Mouse (Mus musculus) lung, postnatal 10 days (tissue): ENCODE data around the gene Naa38.

Experiments
- DNase-seq: peaks from one replicate; pipeline ENCODE4 v3.0.0; 2021

The Naa38 gene

DNA sequence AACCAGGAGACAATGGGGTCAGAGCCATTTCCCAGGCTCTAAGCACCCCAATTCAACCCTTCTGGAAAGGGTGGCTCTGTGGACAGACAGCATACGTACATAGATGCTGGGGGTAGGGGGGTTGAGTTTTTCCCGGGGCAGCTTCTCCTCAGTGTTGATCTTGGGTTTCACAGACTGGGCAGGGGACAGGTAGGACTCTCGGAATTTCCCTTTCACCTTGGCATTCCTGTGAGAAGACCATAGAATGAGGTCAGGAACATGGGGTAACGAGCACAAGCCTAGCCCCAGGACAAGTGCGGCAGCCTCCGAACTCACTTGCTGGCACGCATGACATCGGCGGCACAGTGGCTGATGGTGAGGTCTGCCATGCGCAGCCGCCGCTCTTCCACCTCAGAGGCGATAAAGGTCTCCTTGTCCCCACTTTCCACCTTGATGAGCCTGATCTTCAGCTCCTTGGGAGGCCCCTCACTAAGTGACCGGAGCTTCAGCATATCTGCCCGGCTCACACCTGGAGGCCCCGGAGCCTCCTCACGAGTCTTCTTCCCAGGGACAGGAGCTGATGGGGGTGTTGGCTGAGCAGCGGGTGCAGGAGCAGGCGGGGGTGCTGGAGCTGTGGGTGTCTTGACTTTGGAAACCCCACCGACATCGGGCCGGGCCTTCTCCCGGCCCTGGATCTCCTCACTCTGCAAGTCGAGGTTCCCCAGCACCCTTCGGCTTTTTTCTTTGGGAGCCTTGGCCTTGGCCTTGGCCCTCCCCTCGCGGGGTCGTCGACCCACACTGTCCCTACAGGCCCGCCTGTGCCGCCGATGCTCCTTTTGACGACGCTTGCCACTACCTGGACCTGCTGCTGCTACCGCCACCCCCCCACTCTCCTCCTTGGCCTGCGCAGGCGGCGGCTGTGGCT lies 8.7 kb downstream of the Naa38 start:
- peak; percentile 21 for DNase-seq

DNA sequence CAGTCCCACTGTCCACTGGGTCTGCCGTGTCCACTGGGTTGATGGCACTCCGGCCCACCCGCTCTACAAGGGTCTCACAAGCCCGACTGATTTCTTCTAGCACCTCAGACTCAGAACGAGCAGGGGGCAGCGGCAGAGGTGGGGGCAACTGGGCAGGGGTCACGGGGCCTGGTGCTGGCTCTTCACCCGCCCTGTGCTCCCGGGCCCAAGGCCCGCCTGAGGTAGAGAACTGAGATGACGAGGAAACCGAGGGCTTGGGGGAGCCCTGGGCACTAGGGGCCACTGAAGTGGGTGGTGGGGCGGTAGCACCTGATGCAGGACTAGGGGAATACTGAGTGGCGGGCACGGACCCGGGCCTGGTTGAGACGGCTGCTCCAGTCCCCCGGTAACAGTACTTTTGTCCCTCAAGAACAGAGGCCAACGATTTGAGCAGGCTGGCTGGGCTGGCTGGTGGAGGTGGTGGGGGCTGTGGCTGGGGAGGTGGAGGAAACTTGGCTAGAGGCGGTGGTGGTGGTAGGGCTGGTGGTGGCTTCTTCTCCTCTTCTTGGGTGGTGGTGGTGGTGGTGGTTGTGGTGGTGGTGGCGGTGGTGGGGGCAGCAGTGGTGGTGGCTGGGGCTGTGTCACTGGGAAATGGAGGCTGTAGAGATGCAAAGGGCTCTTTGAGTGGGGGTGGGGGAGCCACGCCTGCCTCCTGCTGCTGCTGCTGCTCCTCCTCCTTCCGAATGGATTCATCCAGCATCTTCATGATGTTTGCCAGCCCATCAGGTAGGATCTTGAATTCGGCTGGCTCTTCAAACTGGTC lies 9.5 kb downstream of the Naa38 start:
- DNase-seq: no peak

DNA sequence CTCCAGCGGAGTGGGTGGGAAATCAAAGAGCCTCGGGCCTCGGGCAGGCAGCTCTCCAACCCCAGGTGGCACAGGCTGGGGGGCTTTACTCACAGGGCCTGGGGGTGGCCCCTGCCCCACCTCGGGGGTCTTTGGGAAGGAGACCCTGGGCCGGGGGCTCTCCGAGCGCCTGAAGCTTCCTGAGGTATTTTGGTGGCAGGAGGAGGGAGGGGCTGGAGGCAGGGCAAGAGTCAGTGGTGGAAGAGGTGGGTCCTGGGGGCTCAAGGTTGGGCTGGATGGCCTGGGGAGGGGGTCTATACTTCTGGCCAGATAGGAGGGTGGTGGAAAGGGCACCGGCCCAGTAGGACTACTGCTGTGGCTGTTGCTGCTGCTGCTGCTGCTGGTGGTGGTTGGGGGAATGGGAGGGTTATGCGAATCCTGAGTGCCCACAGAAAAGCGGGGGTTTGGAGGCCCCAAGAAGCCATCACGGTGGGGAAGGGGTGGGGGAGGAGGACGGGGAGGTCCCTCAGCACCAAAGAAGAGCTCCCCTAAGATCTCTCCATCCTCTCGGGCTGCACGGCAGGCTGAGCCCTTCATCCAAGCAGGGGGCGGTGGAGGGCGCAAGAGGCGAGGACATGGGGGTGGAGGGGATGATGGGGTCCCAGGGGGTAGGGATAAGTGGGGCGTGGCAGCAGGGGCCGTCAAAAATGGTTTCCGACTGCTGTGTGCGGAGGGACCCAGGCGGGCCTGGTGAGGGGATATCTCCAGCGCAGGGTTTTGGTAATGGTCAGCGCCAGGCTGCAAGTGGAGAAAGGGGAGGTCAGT lies 10.3 kb downstream of the Naa38 start:
- no peak for DNase-seq

DNA sequence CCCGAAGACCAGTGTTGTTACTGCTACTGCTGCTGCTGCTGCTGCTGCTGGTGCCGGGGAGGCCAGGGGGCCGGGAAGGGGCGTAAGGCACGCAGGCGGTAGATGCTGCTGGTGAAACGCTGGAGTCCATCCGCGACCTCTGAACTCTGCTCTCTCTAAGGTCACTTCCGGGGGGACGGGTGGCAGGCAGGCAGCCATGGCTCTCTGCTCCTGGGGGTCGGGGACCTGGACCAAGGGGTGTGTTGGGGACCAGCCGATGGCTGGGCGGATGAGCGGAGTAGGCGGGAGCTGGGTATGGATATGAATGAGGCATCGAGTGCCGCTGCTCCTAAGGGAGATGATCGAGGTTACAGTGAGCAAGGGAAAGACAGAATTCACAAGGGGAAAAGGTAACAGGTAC lies 11.0 kb downstream of the Naa38 start:
- no peak for DNase-seq

DNA sequence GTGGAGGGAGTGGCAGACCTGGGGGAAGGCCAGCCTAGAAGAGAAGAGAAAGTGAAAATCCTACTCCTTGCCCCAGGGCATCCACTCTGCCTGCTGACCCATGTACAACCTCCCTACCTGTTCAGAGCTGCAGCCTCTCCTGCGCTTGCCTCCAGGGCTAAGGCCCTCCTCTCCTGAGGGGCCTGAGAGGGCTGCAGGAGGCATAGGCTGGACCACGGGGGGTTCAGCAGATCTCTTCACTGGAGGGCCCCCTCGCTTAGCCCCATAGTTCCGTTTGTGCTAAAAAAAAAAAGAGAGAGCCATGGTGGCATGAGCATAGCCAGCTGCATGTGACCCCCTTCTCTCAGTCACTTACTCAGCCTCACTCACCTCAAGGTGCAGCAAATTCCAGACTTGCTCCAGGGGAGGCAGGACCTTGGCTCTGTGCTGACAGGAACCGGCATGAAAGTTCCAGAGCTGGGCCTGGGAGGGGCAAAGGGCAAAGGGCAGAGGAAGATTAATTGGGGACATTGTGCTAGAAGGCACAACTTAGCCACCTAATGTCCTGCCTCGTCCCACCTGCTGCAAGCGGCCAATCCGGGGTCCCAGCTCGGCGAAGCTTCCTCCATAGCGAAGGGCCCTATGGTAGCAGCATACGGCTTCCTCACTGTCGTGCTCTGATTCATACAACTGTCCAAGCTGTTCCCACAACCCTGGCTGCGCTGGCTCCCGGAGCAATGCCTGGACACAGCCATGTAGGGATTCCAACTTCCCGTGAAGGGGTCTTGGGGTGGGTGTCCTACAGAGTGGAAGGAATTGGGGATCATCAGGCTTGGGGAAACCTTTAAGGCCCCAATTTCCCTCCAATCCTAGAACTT lies 11.8 kb downstream of the Naa38 start:
- DNase-seq: no peak

DNA sequence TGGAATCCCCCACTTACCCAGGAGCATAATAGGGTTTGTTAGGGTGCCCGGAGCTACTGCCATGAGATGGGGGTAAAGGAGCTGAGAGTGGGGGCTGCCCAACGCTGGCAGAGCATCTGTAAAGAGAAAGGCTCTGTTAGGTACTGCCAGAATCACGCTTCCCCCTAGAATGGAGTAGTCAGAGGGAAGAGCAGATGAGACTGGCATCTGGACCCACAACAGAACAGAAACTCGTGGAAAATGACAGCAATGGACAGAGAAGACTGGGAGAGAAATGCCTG lies 12.4 kb downstream of the Naa38 start:
- DNase-seq: no peak

DNA sequence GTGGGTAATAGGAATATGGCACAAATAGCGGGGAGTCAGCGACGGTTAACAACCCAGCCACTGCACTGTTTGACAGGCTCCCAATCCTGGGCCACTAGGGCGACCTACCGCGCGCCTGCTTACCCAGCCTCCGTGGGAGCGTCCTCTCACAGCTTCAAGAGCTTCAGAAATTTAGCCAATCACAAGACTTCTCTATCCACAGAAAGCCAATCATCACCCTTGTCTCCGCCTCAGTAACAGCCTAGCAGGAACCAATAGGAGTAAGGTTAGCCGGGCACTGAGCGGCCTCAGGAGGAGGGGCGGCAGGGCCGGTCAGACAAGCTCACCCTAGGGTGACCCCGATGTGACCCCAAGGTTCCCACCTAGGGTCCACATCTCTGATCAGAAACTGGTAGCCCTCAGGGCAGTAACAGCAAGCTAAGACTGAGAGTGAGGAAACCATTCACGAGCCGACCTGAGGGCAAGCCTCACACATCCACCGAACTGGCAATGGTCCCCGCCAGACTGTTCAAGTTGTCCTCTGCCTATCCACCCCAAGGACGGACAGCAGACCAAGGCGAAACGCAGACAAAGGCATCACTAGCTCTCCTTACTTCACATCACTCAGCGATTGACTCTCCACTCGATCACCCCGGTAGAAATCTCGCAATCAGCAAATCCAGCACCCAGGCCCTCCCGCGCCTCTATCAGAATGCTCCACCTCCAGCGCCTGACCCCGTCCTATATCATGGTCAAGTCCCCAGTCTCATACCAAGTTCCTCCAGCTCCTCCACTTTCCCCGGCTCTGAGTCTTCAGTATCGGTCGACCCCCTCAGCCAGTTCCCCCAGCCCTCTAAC lies 13.5 kb downstream of the Naa38 start:
- DNase-seq: peak; percentile 87

DNA sequence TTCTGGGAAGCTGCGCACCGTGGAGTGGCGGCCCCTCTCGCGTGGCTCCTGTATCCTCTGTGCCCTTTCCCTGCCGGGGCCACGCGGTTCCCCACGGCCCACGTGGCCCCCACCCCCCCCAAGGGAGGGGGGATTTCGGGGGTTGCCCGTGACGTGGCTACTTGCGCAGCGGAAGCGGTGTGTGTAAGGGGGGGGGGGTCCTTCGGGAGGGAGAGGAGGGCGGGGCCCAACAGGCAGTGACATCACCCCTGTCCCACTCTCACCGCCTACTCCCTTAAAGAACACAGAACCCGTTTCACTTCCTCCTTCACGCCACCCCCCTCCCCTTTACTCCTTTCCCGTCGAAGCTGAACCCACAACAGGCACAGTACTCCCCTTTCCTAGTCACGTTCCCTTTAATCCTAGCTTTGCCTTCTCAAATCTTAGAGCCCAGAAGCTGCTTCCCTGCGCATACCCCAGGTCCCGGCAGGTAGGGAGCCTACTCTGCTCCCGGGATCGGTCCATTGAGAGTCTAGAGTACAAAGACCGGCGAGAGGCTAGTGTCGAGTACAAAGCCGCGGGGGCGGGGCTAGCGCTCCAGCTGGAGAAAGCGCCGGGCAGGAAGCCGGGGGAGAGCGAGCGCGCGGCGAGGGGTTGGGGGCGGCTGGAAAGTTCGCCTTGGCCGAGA lies 14.2 kb downstream of the Naa38 start:
- DNase-seq: peak; percentile 93

DNA sequence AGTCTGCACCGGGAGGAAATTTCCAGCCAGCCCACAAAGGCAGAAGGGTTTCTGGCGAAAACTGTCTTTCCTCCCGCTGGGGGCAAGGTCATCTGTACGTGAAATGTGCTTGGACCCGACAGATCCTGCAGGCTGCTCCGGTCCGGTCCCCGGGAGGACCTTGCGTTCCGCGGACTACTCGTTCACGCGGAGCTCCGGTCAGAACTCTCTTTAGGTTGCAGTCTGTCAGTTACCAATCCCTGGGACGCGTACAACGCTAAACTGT lies 14.7 kb downstream of the Naa38 start:
- no peak for DNase-seq

DNA sequence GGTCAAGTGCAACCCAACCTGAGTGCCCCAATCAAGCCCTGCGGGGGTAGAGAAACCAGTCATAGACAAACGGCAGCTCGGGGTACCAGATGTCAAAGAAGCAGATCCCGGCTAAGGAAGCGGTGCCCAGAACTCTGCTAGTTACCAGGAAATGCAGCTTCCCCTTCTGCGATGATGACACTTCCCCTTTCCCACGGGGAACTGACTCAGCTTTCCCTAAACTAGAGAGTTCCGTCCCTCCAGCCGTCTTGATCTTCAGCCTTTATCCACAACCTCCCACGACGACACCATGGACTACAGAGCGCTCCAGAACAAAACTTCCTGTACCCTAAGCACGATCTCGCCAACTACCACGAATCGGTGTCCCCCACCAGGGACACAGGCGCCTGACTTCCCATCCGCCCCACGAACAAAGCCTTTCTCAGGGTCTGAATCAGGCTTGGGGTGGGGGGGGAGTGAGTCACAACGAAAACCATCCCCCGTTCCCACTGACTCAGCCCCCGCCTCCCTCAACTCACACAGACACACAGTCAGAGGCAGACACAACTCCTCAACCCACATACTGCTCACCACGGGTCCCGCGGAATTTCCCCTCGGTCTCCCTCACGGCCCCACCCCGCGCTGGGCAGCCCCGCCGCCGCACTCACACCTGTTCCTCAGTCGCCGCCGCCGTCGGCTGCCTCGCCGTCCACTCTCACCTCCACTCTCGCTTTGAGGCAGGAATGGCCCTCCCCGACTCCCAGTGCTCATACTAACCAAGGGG lies 15.2 kb downstream of the Naa38 start:
- DNase-seq: peak; percentile 78

DNA sequence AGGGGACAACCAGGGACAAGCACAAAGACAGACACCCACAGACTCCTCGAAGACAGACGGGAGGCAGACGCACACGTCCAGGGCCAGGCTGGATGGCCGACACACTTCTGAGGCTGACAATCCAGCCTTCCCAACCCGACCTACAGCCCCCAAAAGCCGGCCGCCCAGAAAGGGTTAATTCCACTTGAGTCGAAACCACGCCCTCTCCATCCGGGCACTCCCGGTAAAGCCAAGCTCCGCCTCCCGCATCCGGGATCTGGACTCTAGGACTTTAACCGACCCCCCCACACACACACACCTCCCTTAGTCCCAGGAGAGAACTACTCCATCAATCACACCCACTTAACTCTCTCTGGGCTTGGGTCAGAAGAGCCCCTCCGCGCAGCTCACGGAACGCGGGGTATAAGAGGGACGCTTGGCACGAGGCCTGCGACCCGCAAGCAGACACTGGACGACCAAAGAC lies 15.8 kb downstream of the Naa38 start:
- peak; percentile 99 for DNase-seq

DNA sequence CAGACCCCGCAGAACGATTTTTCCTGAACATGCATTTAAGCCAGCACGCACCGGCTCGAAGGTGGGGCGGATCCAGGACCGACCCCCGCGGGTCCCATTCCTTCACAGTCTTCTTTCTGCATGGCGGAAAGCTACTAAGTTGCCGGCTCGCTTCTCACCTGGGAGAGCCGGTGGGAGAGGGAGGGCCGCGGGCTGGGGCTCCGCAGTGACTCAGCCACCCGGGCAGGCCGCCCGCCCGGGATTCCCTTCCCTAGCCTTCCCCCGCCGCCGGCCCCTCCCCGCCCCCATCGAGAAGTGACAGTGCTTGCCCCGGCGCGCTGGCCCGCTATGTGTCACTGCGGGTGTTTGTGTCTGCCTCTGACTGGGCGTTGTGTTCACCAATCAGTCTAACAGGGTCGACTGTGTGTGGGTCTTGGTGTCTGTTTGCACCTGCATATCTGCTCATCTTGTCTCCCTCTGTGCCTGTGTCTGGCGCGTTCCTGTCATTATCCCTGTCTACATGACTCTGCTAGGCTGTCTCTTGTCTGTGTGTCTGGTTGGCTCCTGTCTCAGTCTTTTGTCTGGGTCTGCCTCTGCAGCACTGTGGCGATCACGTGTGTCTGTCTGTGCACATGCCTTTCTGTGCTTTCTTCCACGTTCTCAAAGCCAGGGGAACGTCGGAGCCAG lies 16.4 kb downstream of the Naa38 start:
- DNase-seq: peak; percentile 86

DNA sequence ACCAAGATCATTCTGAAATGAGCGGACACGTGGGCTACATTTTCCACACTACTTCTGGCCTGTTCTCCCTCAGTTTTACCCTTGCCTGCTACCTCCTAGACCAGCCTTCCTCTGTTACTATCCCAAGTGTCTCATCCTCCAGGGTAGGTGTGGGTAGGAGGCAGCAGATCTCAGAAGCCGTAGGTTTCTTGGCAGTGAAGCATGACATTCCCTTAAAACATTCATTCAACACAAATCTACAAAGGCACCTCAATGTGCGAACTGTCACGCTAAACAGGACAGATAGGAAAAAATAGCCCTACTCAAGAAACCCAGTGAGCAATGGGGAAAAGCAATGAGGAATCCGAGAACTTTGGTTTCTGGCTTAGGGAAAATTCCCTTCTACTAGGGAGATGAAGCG lies 17.3 kb downstream of the Naa38 start:
- no peak for DNase-seq

DNA sequence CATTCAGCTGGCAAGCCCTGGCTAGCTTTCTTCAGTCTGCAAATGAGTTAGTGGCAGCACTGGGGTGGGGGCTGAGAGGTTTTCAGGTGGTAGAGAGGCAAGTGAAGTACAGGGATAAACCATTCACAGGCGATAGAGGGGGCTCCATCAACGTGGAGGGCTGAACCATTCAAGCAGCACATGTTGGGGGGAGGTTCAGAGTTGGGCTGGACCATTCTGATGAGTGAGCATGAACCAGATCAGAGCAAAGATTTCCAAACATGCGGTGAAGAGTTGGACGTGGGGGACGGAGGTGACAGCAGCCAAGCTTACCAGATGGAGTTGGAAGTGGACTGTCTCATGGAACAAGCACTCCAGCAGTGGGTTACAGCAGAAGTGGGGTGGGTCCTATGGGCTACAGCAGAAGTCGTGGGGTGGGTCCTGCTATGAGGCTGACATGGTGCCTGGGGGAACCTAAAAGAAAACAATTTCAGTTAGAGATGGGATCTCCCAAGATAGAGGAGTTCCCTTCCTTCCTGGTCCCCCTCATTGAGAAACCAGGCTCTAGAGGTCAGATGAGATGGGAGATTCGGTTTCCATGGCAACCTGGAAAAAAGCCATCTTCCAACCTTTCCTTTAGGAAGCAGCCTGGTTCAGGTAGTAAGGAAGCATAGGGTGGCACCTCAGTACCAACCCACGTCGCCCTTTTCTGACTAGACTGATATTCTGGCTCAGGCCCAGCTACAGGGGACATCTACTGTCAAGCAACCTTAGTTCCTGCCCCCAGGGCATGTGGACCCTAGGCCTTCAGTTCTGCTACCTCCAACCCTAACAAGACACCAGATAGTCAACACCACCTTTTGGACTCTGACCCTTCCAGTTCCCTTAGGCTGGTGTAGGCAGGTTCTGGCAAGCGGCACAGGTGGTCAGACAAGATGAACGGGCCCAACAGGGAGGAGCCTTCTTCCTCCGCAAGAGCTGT lies 18.2 kb downstream of the Naa38 start, which contains the start of gene Kdm6b:
Kdm6b (minus strand) TSS at position 455 of the 961 bp plus-strand sequence.
- DNase-seq: peak; percentile 32

DNA sequence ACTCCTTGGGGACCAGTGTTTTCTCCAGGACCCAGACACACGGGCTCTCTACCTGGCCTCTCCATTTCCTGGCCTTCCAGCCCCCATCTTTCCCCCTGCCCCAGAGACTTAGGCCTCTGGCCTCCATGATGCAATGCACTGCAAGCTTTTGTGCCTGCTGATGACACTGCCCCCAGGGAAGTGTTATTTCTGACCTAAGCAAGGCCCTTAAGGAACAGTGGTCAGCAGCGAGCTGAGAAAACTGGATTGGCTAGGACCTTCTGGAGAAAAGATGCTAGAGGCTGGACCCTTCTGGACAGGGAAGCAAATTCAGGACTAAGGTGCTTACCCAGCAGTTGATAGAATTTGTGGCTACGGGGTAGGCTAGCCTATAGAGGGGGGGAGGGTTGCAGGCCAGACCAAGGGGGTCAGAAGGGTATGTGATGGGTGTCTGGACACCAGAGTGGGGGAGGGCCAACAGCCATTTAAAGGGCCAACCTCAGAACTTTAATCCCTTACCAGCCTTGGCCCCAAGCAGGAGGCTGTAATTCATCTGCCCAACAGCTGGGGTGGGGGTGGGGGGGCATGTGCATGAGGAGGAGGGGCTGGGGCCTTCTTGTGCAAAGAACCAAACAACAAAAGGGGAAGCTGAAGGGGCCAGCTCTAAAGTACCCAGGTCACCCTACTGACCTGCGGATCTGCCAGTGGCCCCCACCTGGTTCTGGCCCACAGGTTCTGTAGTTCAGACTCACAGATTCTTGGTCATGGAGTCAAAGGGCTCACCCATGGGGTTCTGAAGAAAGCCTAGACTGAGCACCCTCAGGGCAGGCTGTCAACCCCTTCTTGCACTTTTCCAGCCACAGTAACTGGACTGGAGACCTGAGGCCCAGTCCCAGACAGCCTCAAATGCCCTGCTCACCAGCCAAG lies 19.4 kb downstream of the Naa38 start:
- DNase-seq: peak; percentile 18

DNA sequence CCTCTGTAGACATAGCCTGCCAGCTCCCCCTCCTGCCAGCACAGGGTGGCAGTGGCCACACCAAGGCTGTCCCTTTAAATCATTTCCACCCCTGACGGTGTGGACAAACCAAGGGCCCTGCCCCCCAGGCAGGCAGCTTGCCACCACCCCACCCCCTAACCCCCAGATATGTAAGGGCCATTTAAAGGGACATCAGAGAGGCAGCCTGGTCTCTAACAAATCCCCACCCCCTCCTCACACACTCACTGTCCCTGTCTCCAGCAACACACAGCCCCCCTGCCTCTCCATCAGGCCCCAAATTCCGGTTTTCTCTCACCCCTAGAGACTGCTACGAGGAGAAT lies 20.0 kb downstream of the Naa38 start:
- peak; percentile 83 for DNase-seq

DNA sequence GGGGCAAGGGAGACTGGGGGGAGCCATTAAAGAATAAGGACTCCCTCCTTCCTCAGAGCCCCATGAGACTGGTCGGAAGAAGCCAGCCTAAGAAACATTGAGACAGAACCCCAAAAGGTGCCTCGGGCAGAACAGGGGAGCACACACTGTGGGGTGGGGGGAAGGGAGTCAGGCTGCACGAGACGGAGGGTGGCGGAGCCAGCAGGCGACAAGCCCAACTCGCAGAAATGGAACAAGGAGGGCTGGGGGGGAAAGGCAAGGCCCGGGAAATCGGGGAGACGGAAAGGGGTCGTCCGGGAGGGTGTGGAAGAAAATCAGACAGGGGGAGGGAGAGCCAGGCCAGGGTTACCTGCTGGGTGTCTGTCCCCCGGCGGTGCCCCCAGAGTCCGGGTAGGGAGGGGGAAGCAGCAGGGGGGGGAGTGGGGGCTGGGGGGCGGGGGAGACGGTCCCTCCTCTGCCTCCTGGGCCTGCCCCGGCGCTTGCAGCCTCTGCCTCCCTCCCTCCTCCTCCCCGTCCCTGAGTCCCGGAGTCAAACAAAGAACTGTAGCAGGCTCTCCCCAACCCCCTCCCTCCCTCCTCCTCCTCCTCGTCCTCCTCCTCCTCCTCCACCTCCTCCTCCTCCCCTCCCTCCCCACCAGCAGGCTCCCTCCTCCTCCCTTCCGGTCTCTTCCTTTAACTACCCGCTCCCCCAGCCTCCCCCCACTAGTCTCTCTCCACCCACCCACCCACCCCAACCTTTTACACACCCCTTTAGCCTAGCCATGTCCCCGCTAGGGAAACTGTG lies 20.6 kb downstream of the Naa38 start:
- DNase-seq: peak; percentile 87
